Mouse (Mus musculus) cerebellum, postnatal 10 days (tissue): ENCODE data around the gene Olfr347.

Experiments used
- DNase-seq, 2 experiments: peaks; one replicate each; pipeline ENCODE4 v3.0.0; 2021; ENCODE audit warnings: mixed read lengths in 2 of 2

Olfr347 gene

GRCm38 (mm10) chr2:36731602-36732001 is at the start of gene Olfr347:
TSS of gene Olfr347 (plus strand) at chr2:36731902.
- no peak for DNase-seq

- no peak for DNase-seq
Observed at GRCm38 (mm10) chr2:36685488-36685887, 46.2 kb upstream of the Olfr347 start, which contains the start of gene Olfr346. TSS of gene Olfr346 (plus strand) at chr2:36685788.

- DNase-seq = peak; percentile 2
Observed at GRCm38 (mm10) chr2:36736226-36736625, 4.5 kb downstream of the Olfr347 start.

- DNase-seq = no peak
Observed at GRCm38 (mm10) chr2:36783976-36784375, 52.3 kb downstream of the Olfr347 start, which contains the start of gene Olfr348. TSS of gene Olfr348 (plus strand) at chr2:36784276.
